Mouse (Mus musculus) gonadal fat pad, adult 2 months (tissue): ENCODE data around the gene Ndufs7. TPM values are rescaled to one million over a fixed set of nuclear protein-coding genes. Genes with fewer than 3 reads are reported as not detected.
"Not testable (repeated sequence)": the region's sequence is repeated elsewhere in the genome, so short reads cannot be mapped to it uniquely, and the experiment has no call there.

Source experiments
- DNase-seq: peaks from one replicate; pipeline ENCODE4 v3.0.0-alpha.2; 2012; ENCODE audit warnings: low read depth
- polyA plus RNA-seq: library from polyadenylated mRNA; depleted of rRNA; stranded (reverse); fragments of >200 nt; gene quantifications from 2 replicates; pipeline ENCODE4 v1.2.3, GENCODE M21; 2012

Gene Ndufs7
- polyA plus RNA-seq, 1 experiment = 336 TPM

- DNase-seq = no peak
Measured at GRCm38 (mm10) chr10:80242088-80242487, 6.8 kb upstream of the Ndufs7 start.

- no peak for DNase-seq
Measured at GRCm38 (mm10) chr10:80242607-80243006, 6.3 kb upstream of the Ndufs7 start.

GRCm38 (mm10) chr10:80244791-80245399 lies 4.0 kb upstream of the Ndufs7 start:
- DNase-seq = no peak

- no peak for DNase-seq
Measured at GRCm38 (mm10) chr10:80245600-80245999, 3.3 kb upstream of the Ndufs7 start.

GRCm38 (mm10) chr10:80247849-80248248 lies 1.1 kb upstream of the Ndufs7 start:
- no peak for DNase-seq

GRCm38 (mm10) chr10:80248437-80248836 lies 484 bp upstream of the Ndufs7 start:
- DNase-seq = not testable (repeated sequence)

- no peak for DNase-seq
Measured at GRCm38 (mm10) chr10:80250059-80250458, 1.1 kb downstream of the Ndufs7 start.

- no peak for DNase-seq
Measured at GRCm38 (mm10) chr10:80250573-80250972, 1.7 kb downstream of the Ndufs7 start.

- DNase-seq = no peak
Measured at GRCm38 (mm10) chr10:80252011-80252410, 3.1 kb downstream of the Ndufs7 start.

- DNase-seq = no peak
Measured at GRCm38 (mm10) chr10:80252493-80253274, 3.8 kb downstream of the Ndufs7 start.

- DNase-seq = no peak
Measured at GRCm38 (mm10) chr10:80253551-80253950, 4.6 kb downstream of the Ndufs7 start.

- no peak for DNase-seq
Measured at GRCm38 (mm10) chr10:80254331-80255297, 5.7 kb downstream of the Ndufs7 start.

GRCm38 (mm10) chr10:80255881-80256535 lies 7.1 kb downstream of the Ndufs7 start:
- no peak for DNase-seq

- DNase-seq = no peak
Measured at GRCm38 (mm10) chr10:80257936-80258335, 9.0 kb downstream of the Ndufs7 start.

- DNase-seq = no peak
Measured at GRCm38 (mm10) chr10:80258752-80259462, 10.0 kb downstream of the Ndufs7 start.

GRCm38 (mm10) chr10:80259463-80259805 lies 10.5 kb downstream of the Ndufs7 start:
- no peak for DNase-seq

- no peak for DNase-seq
Measured at GRCm38 (mm10) chr10:80259861-80260641, 11.1 kb downstream of the Ndufs7 start.

GRCm38 (mm10) chr10:80260642-80261584 lies 12.0 kb downstream of the Ndufs7 start, which contains the start of the genes Gamt and Dazap1:
TSS of gene Gamt (minus strand) at chr10:80261012.
TSS of gene Dazap1 (plus strand) at chr10:80261486.
- DNase-seq = peak; percentile 59

GRCm38 (mm10) chr10:80261585-80261968 lies 12.7 kb downstream of the Ndufs7 start:
- peak; percentile 81 for DNase-seq
